Mouse (Mus musculus) lung, postnatal 25 days (tissue): ENCODE results near the gene Sult4a1.

Source experiments
- DNase-seq: peaks from one replicate; pipeline ENCODE4 v3.0.0; 2022; ENCODE audit warnings: low spot score

Sult4a1 gene

GRCm38 (mm10) chr15:84037067-84037466, 68.5 kb downstream of the Sult4a1 start:
- no peak for DNase-seq
